Mouse (Mus musculus): Measurements from ENCODE around the gene Ccdc141.

DNA sequence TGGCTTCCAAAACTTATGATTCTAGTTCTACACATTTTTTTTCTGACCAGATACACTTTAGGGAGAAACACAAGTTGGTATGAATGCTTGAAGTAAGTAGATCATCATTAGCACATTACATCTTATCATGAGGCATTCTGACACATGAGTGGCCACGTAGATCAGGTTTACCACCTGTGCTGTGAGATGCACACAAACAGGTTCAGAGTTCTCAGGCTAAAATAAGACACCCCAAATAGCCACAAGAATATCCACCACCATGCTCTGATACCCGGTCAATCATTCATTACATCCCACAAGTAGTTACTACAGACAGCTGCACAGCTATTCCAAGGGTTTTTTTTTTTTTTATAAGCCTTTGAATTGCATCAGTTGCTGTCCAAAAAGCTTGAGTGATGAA, 59.3 kb downstream of the Ccdc141 start:
- TF ChIP-seq CTCF (IDR thresholded peaks at IDR 0.05; ENCODE audit: low read depth) (no peak), EP300 (IDR thresholded peaks at IDR 0.05; ENCODE audit: low read depth) (no peak)
